Mouse (Mus musculus) small intestine, adult 2 months (tissue): ENCODE measurements around the gene Zbp1. TPM values are rescaled to one million over a fixed set of nuclear protein-coding genes. Genes with fewer than 3 reads are reported as not detected.

Source experiments
- H3K27ac ChIP-seq: fragments of 200-500 bp; 2 replicates; pipeline ENCODE4 v1.5.1; 2012; ENCODE audit warnings: low read depth, low read length, control low read depth, inconsistent platforms; ENCODE audit not compliant: insufficient read depth
- H3K27me3 ChIP-seq: fragments of 200-500 bp; 2 replicates; pipeline ENCODE4 v1.6.1; 2012; ENCODE audit warnings: mild to moderate bottlenecking, moderate library complexity, low read length, inconsistent platforms; ENCODE audit not compliant: control insufficient read depth, insufficient read depth
- H3K36me3 ChIP-seq: fragments of 200-500 bp; 2 replicates; pipeline ENCODE4 v1.6.1; 2012; ENCODE audit warnings: mild to moderate bottlenecking, low read length, control low read depth, inconsistent platforms; ENCODE audit not compliant: control insufficient read depth, insufficient read depth
- H3K4me1 ChIP-seq: fragments of 200-500 bp; 2 replicates; pipeline ENCODE4 v1.6.1; 2012; ENCODE audit warnings: low read length, inconsistent platforms, mixed read lengths; ENCODE audit not compliant: control insufficient read depth, insufficient read depth, insufficient read length
- H3K4me3 ChIP-seq: fragments of 200-500 bp; 2 replicates; pipeline ENCODE4 v1.5.1; 2012; ENCODE audit warnings: low read depth, mild to moderate bottlenecking, control low read depth, inconsistent platforms, low read length, moderate library complexity
- CTCF ChIP-seq: fragments of 200-500 bp; IDR thresholded peaks from 2 replicates; pipeline ENCODE4 v1.5.1; 2012; ENCODE audit warnings: low read depth, mild to moderate bottlenecking, control low read depth, inconsistent platforms, low read length, moderate library complexity, mixed read lengths; ENCODE audit not compliant: insufficient replicate concordance, insufficient read length; ENCODE audit errors: extremely low read depth
- POLR2A ChIP-seq: fragments of 200-500 bp; IDR thresholded peaks from 2 replicates; pipeline ENCODE4 v1.6.1; 2012; ENCODE audit warnings: low read depth, mild to moderate bottlenecking, control low read depth, inconsistent platforms, low read length, moderate library complexity
- WGBS: fragments of 180-500 bp; shearing (Covaris S2); methylation state at CpG from one replicate; pipeline ENCODE4 v1.1.7; 2018; 5-methylcytosine and 5-hydroxymethylcytosine counted together
- polyA plus RNA-seq: library from polyadenylated mRNA; depleted of rRNA; stranded (reverse); fragments of >200 nt; gene quantifications from 2 replicates; pipeline ENCODE4 v1.2.3, GENCODE M21; 2012

Zbp1 gene
- polyA plus RNA-seq, 1 experiment = 51.0 TPM

GRCm38 (mm10) chr2:173194796-173195195 lies 23.9 kb downstream of the Zbp1 start:
- Histone ChIP-seq H3K27ac (no peak overlapping the region), H3K27me3 (no peaks in the 10 kb centered on the region), H3K36me3 (no peaks in the 10 kb centered on the region), H3K4me3 (no peak overlapping the region), H3K4me1 (no peaks in the 10 kb centered on the region)
- no peak for TF ChIP-seq POLR2A
- TF ChIP-seq CTCF = no peak
- WGBS = 89% methylated on average over 4 of the region's 4 CpGs

DNA sequence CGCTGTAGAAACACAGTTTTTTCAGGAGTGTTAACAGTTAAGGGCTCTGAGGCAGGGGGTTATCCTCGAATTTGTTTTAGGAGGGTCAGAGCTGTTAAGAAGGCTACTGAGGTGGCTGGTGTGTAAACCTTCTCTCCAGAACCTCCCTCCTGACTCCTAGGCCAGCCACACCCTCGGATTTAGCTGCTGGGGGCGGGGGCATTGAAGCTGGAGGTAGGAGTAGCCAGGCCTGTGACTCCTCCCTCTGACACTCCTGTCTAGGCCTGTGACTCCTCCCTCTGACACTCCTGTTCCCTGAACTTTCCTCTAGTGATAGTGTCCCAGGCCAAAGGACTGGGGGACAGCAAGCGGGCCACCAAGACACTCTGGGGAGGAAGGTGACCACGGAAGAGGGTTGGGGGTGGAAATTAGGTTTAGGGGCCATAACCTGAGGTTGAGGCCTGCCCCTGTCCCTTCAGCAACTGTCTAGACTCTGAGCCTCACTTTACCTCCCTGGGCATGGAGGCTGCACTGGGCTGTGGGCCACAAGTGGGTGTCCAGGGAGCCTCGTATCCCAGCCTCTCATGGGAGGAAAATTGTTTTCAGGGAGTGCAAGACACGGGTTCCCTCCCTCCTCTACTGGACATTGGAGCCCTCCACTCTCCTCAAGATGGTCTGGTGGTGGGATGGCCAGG lies 31.4 kb downstream of the Zbp1 start:
- 23% methylated on average over 8 of the region's 8 CpGs for WGBS
- H3K4me3 ChIP-seq = no peak overlapping the region
- peaks cover 7% of the 10 kb centered on the region; the same call in 1 of the 2 replicates for H3K4me1 ChIP-seq
- no peak overlapping the region for H3K27ac ChIP-seq
- H3K36me3 ChIP-seq = no peaks in the 10 kb centered on the region
- no peaks in the 10 kb centered on the region for H3K27me3 ChIP-seq
- 0 out of 2 replicates have a peak, but pooled peaks have one; percentile 30 for TF ChIP-seq POLR2A
- no peak for TF ChIP-seq CTCF

- H3K4me1 ChIP-seq = peaks cover 7% of the 10 kb centered on the region; the same call in 1 of the 2 replicates
- TF ChIP-seq CTCF = peak; percentile 96
- no peak for TF ChIP-seq POLR2A
- no peak overlapping the region for H3K4me3 ChIP-seq
- no peak overlapping the region for H3K27ac ChIP-seq
- 15% methylated on average over 26 of the region's 26 CpGs for WGBS
- no peaks in the 10 kb centered on the region for H3K27me3 ChIP-seq
- H3K36me3 ChIP-seq = no peaks in the 10 kb centered on the region
Measured at GRCm38 (mm10) chr2:173186047-173186943, 32.4 kb downstream of the Zbp1 start.

DNA sequence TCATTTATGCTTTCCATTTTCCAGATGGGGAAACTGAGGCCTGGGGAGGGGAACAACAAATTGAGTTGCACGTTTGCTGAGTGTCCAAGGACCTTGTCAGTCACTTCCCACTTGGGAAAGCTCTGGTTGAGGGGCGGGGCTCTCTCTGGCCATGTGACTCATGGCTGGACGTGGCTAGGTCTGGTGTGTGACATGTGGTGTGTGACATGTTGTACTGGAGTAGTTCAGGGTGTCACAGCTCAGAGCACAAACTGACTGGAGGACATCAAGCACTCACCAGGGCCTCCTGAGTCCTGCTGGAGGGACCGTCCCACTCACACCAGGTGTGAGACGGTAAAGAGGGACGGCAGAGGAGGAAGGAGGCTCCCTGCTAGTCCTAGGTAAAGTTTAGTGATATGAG lies 33.4 kb downstream of the Zbp1 start:
- H3K27me3 ChIP-seq = no peaks in the 10 kb centered on the region
- no peak overlapping the region for H3K27ac ChIP-seq
- H3K36me3 ChIP-seq = no peaks in the 10 kb centered on the region
- H3K4me1 ChIP-seq = peaks cover 7% of the 10 kb centered on the region; the same call in 1 of the 2 replicates
- 48% methylated on average over 6 of the region's 6 CpGs for WGBS
- TF ChIP-seq CTCF = no peak
- no peak for TF ChIP-seq POLR2A
- no peak overlapping the region for H3K4me3 ChIP-seq

DNA sequence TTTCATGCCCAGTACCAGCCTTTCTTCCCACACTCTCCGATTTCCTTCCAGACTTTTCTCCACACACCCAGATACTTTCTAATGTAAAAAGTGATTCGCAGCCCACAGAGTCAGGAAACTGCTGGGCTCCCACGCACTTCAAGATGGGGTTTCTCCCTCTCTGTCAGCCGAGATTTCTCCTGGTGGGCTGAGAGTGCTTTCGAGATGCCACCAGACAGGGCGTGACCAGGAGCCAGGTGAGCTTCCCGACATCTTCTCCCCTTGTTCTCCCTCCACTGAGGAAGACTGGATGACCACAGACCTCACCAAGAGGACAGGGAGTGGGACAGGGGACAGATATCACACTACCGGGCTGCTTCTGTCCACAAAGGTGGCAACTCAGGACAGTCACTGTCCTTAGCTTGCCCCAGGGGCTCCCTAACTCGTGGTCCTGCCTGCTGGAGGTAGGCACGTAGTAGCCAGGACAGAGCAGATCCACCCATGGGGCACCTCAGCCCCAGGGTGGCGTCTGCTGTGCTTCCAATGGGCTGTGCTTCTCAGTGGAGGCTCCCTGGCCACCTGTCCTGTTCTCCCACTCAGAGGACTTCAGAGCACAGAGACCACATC lies 34.1 kb downstream of the Zbp1 start:
- TF ChIP-seq CTCF = no peak
- TF ChIP-seq POLR2A = no peak
- peaks cover 7% of the 10 kb centered on the region; the same call in 1 of the 2 replicates for H3K4me1 ChIP-seq
- 39% methylated on average over 11 of the region's 11 CpGs for WGBS

DNA sequence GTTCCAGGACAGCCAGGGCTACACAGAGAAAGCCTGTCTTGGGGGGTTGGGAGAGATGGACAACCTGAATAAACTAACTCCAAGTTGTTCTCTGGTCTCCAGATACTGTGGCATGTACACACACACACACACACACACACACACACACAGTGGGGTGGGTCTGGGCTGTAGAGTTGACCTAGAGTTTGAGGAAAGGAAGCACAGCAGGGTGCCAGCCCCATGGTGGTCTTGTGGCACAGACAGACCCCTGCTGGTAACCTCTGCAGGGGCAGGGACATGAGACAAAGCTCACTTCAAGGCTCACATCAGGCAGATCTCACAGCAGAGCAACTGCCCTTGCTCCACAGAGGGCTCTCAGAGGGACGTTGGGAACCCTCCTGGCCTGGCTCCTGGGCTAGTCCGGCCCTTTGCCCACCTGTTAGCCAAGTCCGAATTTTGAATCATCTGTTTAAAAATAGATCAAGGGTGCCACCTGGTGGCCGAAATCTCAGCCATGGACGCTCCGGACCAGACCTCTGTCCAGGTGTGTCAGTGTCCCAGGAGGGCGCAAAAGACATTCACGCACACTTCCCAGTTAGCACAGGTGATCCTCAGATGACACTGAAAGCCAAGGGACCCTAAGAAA lies 34.8 kb downstream of the Zbp1 start:
- no peaks in the 10 kb centered on the region for H3K27me3 ChIP-seq
- H3K27ac ChIP-seq = no peak overlapping the region
- no peak overlapping the region for H3K4me3 ChIP-seq
- TF ChIP-seq POLR2A (no peak), CTCF (peak; percentile 87; the same call in 1 of the 2 replicates)
- H3K36me3 ChIP-seq = no peaks in the 10 kb centered on the region
- peaks cover 7% of the 10 kb centered on the region; the same call in 1 of the 2 replicates for H3K4me1 ChIP-seq
- WGBS = 2% methylated on average over 8 of the region's 8 CpGs

More for the DNA sequence above, 34.1 kb downstream of the Zbp1 start:
- Histone ChIP-seq H3K27me3 (no peaks in the 10 kb centered on the region), H3K27ac (no peak overlapping the region), H3K36me3 (no peaks in the 10 kb centered on the region), H3K4me3 (no peak overlapping the region)
